Mouse (Mus musculus) spleen, adult 2 months (tissue): ENCODE results near the gene Upf3b. TPM values are rescaled to one million over a fixed set of nuclear protein-coding genes. Genes with fewer than 3 reads are reported as not detected.

Experiments used
- DNase-seq, 2 experiments: peaks; one replicate each; pipeline versions ENCODE4 v3.0.0 to v3.0.0-alpha.2; 2012 to 2021; ENCODE audit warnings: low spot score in 2 of 2, low read depth in 1 of 2
- H3K27ac ChIP-seq: fragments of 200-500 bp; 2 replicates; pipeline ENCODE4 v1.5.1; 2012; ENCODE audit warnings: low read length, inconsistent platforms; ENCODE audit not compliant: insufficient read depth
- H3K27me3 ChIP-seq: fragments of 200-500 bp; 2 replicates; pipeline ENCODE4 v1.6.1; 2012; ENCODE audit warnings: mild to moderate bottlenecking, moderate library complexity, low read length, inconsistent platforms; ENCODE audit not compliant: control insufficient read depth, insufficient read depth
- H3K36me3 ChIP-seq: fragments of 200-500 bp; 2 replicates; pipeline ENCODE4 v1.6.1; 2012; ENCODE audit warnings: mild to moderate bottlenecking, low read length, inconsistent platforms; ENCODE audit not compliant: control insufficient read depth, insufficient read depth
- H3K4me1 ChIP-seq: fragments of 200-500 bp; 2 replicates; pipeline ENCODE4 v1.6.1; 2011; ENCODE audit warnings: inconsistent platforms; ENCODE audit not compliant: control insufficient read depth, insufficient read depth, insufficient read length
- H3K4me3 ChIP-seq: fragments of 200-500 bp; 2 replicates; pipeline ENCODE4 v1.5.1; 2011; ENCODE audit warnings: mild to moderate bottlenecking, inconsistent platforms; ENCODE audit not compliant: insufficient read depth, insufficient read length; ENCODE audit errors: extremely low read depth
- CTCF ChIP-seq: fragments of 200-500 bp; IDR thresholded peaks from 2 replicates; pipeline ENCODE4 v1.5.1; 2011; ENCODE audit warnings: mild to moderate bottlenecking, inconsistent platforms; ENCODE audit not compliant: insufficient read depth, insufficient read length, insufficient replicate concordance; ENCODE audit errors: extremely low read depth
- POLR2A ChIP-seq: fragments of 200-500 bp; IDR thresholded peaks from 2 replicates; pipeline ENCODE4 v1.6.1; 2011; ENCODE audit warnings: low read depth, low read length, inconsistent platforms
- WGBS: fragments of 180-500 bp; shearing (Covaris S2); methylation state at CpG from one replicate; pipeline ENCODE4 v1.1.7; 2018; 5-methylcytosine and 5-hydroxymethylcytosine counted together
- polyA plus RNA-seq: library from polyadenylated mRNA; depleted of rRNA; stranded (reverse); fragments of >200 nt; gene quantifications from 2 replicates; pipeline ENCODE4 v1.2.3, GENCODE M21; 2012

Upf3b gene
- polyA plus RNA-seq, 1 experiment = 2.7 TPM

GRCm38 (mm10) chrX:37095106-37095768 is 14.9 kb downstream of the Upf3b start:
- WGBS = 59% methylated on average over 11 of the region's 11 CpGs
- Histone ChIP-seq H3K4me3 (no peak overlapping the region; the same call in 1 of the 2 replicates), H3K4me1 (no peaks in the 10 kb centered on the region; the same call in 1 of the 2 replicates), H3K27me3 (no peaks in the 10 kb centered on the region), H3K27ac (peak overlapping the region; percentile 57), H3K36me3 (no peaks in the 10 kb centered on the region)
- no peak for DNase-seq
- TF ChIP-seq POLR2A = no peak
- TF ChIP-seq CTCF = no peak

- TF ChIP-seq CTCF (no peak), POLR2A (no peak)
- 82% methylated on average over 3 of the region's 3 CpGs for WGBS
- H3K36me3 ChIP-seq = no peaks in the 10 kb centered on the region
- DNase-seq = no peak
- H3K4me3 ChIP-seq = no peak overlapping the region
- H3K27ac ChIP-seq = no peak overlapping the region
- H3K4me1 ChIP-seq = peaks cover 3% of the 10 kb centered on the region
- H3K27me3 ChIP-seq = no peaks in the 10 kb centered on the region
Measured at GRCm38 (mm10) chrX:37091457-37091856, 18.7 kb downstream of the Upf3b start.

- Histone ChIP-seq H3K36me3 (no peaks in the 10 kb centered on the region), H3K4me3 (no peak overlapping the region), H3K27me3 (no peaks in the 10 kb centered on the region), H3K27ac (peak overlapping the region; percentile 62), H3K4me1 (peaks cover 3% of the 10 kb centered on the region; the same call in 1 of the 2 replicates)
- TF ChIP-seq CTCF = no peak
- no peak for TF ChIP-seq POLR2A
- WGBS = 82% methylated on average over 1 of the region's 1 CpGs
- DNase-seq = no peak
Measured at GRCm38 (mm10) chrX:37088778-37089177, 21.3 kb downstream of the Upf3b start.

GRCm38 (mm10) chrX:37085665-37086064 is 24.5 kb downstream of the Upf3b start:
- peak overlapping the region; percentile 95 for H3K27ac ChIP-seq
- TF ChIP-seq POLR2A (no peak), CTCF (no peak)
- no peak for DNase-seq
- H3K36me3 ChIP-seq = peaks cover 5% of the 10 kb centered on the region
- H3K4me3 ChIP-seq = peak overlapping the region; percentile 73; the same call in 1 of the 2 replicates
- 22% methylated on average over 9 of the region's 9 CpGs for WGBS
- H3K4me1 ChIP-seq = peaks cover 3% of the 10 kb centered on the region
- no peaks in the 10 kb centered on the region for H3K27me3 ChIP-seq

GRCm38 (mm10) chrX:37084927-37085660 is 25.0 kb downstream of the Upf3b start, which contains the start of gene Rpl39:
Gene Rpl39 (minus strand): TSS chrX:37085402.
- peak within 1 kb of the TSS; percentile 73 for H3K4me3 ChIP-seq
- H3K27ac ChIP-seq = peak within 1 kb of the TSS; percentile 95
- peak; percentile 84 for DNase-seq
- no peak for TF ChIP-seq CTCF
- TF ChIP-seq POLR2A = peak; percentile 69
- 20% methylated on average over 38 of the region's 38 CpGs for WGBS
- no peaks in the 10 kb centered on the region for H3K27me3 ChIP-seq
- peaks cover 3% of the 10 kb centered on the region for H3K4me1 ChIP-seq
- H3K36me3 ChIP-seq = peaks cover 6% of the 10 kb centered on the region

GRCm38 (mm10) chrX:37084318-37084926 is 25.7 kb downstream of the Upf3b start:
- no peak for DNase-seq
- Histone ChIP-seq H3K36me3 (peaks cover 6% of the 10 kb centered on the region), H3K4me3 (peak overlapping the region; percentile 73), H3K4me1 (peaks cover 3% of the 10 kb centered on the region), H3K27ac (peak overlapping the region; percentile 56), H3K27me3 (no peaks in the 10 kb centered on the region)
- TF ChIP-seq POLR2A (no peak), CTCF (no peak)
- 26% methylated on average over 19 of the region's 19 CpGs for WGBS
